Mouse (Mus musculus): ENCODE results near the gene Nfe2l2. TPM values are rescaled to one million over a fixed set of nuclear protein-coding genes. Genes with fewer than 3 reads are reported as not detected.
A peak's percentile ranks its signal among the peaks of the same experiment; 100 is the strongest.

Nfe2l2 gene
- polyA plus RNA-seq, 1 experiment: 74.1 TPM

GRCm38 (mm10) chr2:75660255-75660948 lies 44.0 kb downstream of the Nfe2l2 start:
- Histone ChIP-seq H3ac (ENCODE audit: control insufficient read depth, insufficient read length) (peak overlapping the region; percentile 100), H3K4me2 (ENCODE audit: low read depth) (peak overlapping the region; percentile 81), H3K4me3 (peak overlapping the region; percentile 91), H3K27me3 (ENCODE audit: control insufficient read depth, insufficient read depth, insufficient read length) (no peaks in the 10 kb centered on the region), H3K79me2 (ENCODE audit: control insufficient read depth, insufficient read depth) (peaks cover 54% of the 10 kb centered on the region), H3K36me3 (ENCODE audit: control insufficient read depth, insufficient read depth) (peaks cover 43% of the 10 kb centered on the region)
- TF ChIP-seq REST (IDR thresholded peaks at IDR 0.05; ENCODE audit: insufficient read depth, insufficient read length) (no peak), CEBPB (IDR thresholded peaks at IDR 0.05; ENCODE audit: insufficient read depth, poor library complexity, severe bottlenecking) (no peak), POLR2A (IDR thresholded peaks at IDR 0.05; ENCODE audit: insufficient read length, low read depth) (peak; percentile 13), MAX (IDR thresholded peaks at IDR 0.05; ENCODE audit: low read depth) (no peak), USF1 (IDR thresholded peaks at IDR 0.05; ENCODE audit: low read depth) (no peak), SRF (IDR thresholded peaks at IDR 0.05; ENCODE audit: control insufficient read depth, insufficient read length, low read depth) (no peak), TCF3 (IDR thresholded peaks at IDR 0.05; ENCODE audit: insufficient read length, low read depth) (no peak), E2F4 (IDR thresholded peaks at IDR 0.05; ENCODE audit: insufficient read depth) (no peak), MYOG (IDR thresholded peaks at IDR 0.05; ENCODE audit: control insufficient read depth in 1 of 3, insufficient read depth in 1 of 3, insufficient read length in 2 of 3, low read depth in 2 of 3) (no peak), MYOD1 (IDR thresholded peaks at IDR 0.05; ENCODE audit: control insufficient read depth in 1 of 3, insufficient read length in 2 of 3, low read depth in 2 of 3) (no peak), POLR2AphosphoS2 (IDR thresholded peaks at IDR 0.05; ENCODE audit: insufficient read length, low read depth) (peak; percentile 59), TCF12 (IDR thresholded peaks at IDR 0.05; ENCODE audit: insufficient read depth, poor library complexity, severe bottlenecking) (no peak)

GRCm38 (mm10) chr2:75659629-75659960 lies 44.8 kb downstream of the Nfe2l2 start:
- H3ac ChIP-seq (ENCODE audit: control insufficient read depth, insufficient read length): peak overlapping the region; percentile 100
- peaks cover 50% of the 10 kb centered on the region for H3K79me2 ChIP-seq (ENCODE audit: control insufficient read depth, insufficient read depth)
- no peak overlapping the region for H3K4me2 ChIP-seq (ENCODE audit: low read depth)
- H3K36me3 ChIP-seq (ENCODE audit: control insufficient read depth, insufficient read depth): peaks cover 36% of the 10 kb centered on the region
- peak overlapping the region; percentile 91 for H3K4me3 ChIP-seq
- TF ChIP-seq TCF3 (IDR thresholded peaks at IDR 0.05; ENCODE audit: insufficient read length, low read depth) (no peak), MYOG (IDR thresholded peaks at IDR 0.05; ENCODE audit: control insufficient read depth in 1 of 3, insufficient read depth in 1 of 3, insufficient read length in 2 of 3, low read depth in 2 of 3) (peak in 1 of 3 experiments; percentile 16), REST (IDR thresholded peaks at IDR 0.05; ENCODE audit: insufficient read depth, insufficient read length) (no peak), POLR2AphosphoS2 (IDR thresholded peaks at IDR 0.05; ENCODE audit: insufficient read length, low read depth) (peak; percentile 83), POLR2A (IDR thresholded peaks at IDR 0.05; ENCODE audit: insufficient read length, low read depth) (peak; percentile 42), TCF12 (IDR thresholded peaks at IDR 0.05; ENCODE audit: insufficient read depth, poor library complexity, severe bottlenecking) (no peak)
- H3K27me3 ChIP-seq (ENCODE audit: control insufficient read depth, insufficient read depth, insufficient read length): no peaks in the 10 kb centered on the region

- Histone ChIP-seq H3K4me2 (ENCODE audit: low read depth) (peak within 1 kb of the TSS; percentile 81), H3K27me3 (ENCODE audit: control insufficient read depth, insufficient read depth, insufficient read length) (no peaks in the 10 kb centered on the region), H3ac (ENCODE audit: control insufficient read depth, insufficient read length) (peak within 1 kb of the TSS; percentile 100), H3K36me3 (ENCODE audit: control insufficient read depth, insufficient read depth) (peaks cover 30% of the 10 kb centered on the region), H3K79me2 (ENCODE audit: control insufficient read depth, insufficient read depth) (peaks cover 44% of the 10 kb centered on the region), H3K4me3 (peak within 1 kb of the TSS; percentile 91)
- no peak for TF ChIP-seq CEBPB (IDR thresholded peaks at IDR 0.05; ENCODE audit: insufficient read depth, poor library complexity, severe bottlenecking)
- TF ChIP-seq TCF12 (IDR thresholded peaks at IDR 0.05; ENCODE audit: insufficient read depth, poor library complexity, severe bottlenecking): no peak
- peak; percentile 66 for TF ChIP-seq SRF (IDR thresholded peaks at IDR 0.05; ENCODE audit: control insufficient read depth, insufficient read length, low read depth)
- no peak for TF ChIP-seq MAX (IDR thresholded peaks at IDR 0.05; ENCODE audit: low read depth)
- no peak for TF ChIP-seq MYOD1 (IDR thresholded peaks at IDR 0.05; ENCODE audit: control insufficient read depth in 1 of 3, insufficient read length in 2 of 3, low read depth in 2 of 3)
- peak; percentile 28 for TF ChIP-seq POLR2A (IDR thresholded peaks at IDR 0.05; ENCODE audit: insufficient read length, low read depth)
- peak; percentile 86 for TF ChIP-seq USF1 (IDR thresholded peaks at IDR 0.05; ENCODE audit: low read depth)
- peak; percentile 34 for TF ChIP-seq POLR2AphosphoS2 (IDR thresholded peaks at IDR 0.05; ENCODE audit: insufficient read length, low read depth)
- TF ChIP-seq E2F4 (IDR thresholded peaks at IDR 0.05; ENCODE audit: insufficient read depth): peak; percentile 75
Observed at GRCm38 (mm10) chr2:75658727-75659628, 45.5 kb downstream of the Nfe2l2 start, which contains the start of gene Hnrnpa3. Hnrnpa3 (plus strand) TSS chr2:75659261.

GRCm38 (mm10) chr2:75657907-75658691 lies 46.3 kb downstream of the Nfe2l2 start:
- Histone ChIP-seq H3ac (ENCODE audit: control insufficient read depth, insufficient read length) (peak overlapping the region; percentile 100), H3K4me2 (ENCODE audit: low read depth) (peak overlapping the region; percentile 73), H3K4me3 (peak overlapping the region; percentile 91), H3K36me3 (ENCODE audit: control insufficient read depth, insufficient read depth) (peaks cover 21% of the 10 kb centered on the region), H3K27me3 (ENCODE audit: control insufficient read depth, insufficient read depth, insufficient read length) (no peaks in the 10 kb centered on the region), H3K79me2 (ENCODE audit: control insufficient read depth, insufficient read depth) (peaks cover 35% of the 10 kb centered on the region)
- TF ChIP-seq SRF (IDR thresholded peaks at IDR 0.05; ENCODE audit: control insufficient read depth, insufficient read length, low read depth) (no peak), E2F4 (IDR thresholded peaks at IDR 0.05; ENCODE audit: insufficient read depth) (no peak), REST (IDR thresholded peaks at IDR 0.05; ENCODE audit: insufficient read depth, insufficient read length) (no peak), USF1 (IDR thresholded peaks at IDR 0.05; ENCODE audit: low read depth) (no peak), MYOD1 (IDR thresholded peaks at IDR 0.05; ENCODE audit: control insufficient read depth in 1 of 3, insufficient read length in 2 of 3, low read depth in 2 of 3) (no peak), MAX (IDR thresholded peaks at IDR 0.05; ENCODE audit: low read depth) (no peak), CEBPB (IDR thresholded peaks at IDR 0.05; ENCODE audit: insufficient read depth, poor library complexity, severe bottlenecking) (no peak), POLR2A (IDR thresholded peaks at IDR 0.05; ENCODE audit: insufficient read length, low read depth) (no peak), POLR2AphosphoS2 (IDR thresholded peaks at IDR 0.05; ENCODE audit: insufficient read length, low read depth) (no peak), MYOG (IDR thresholded peaks at IDR 0.05; ENCODE audit: control insufficient read depth in 1 of 3, insufficient read depth in 1 of 3, insufficient read length in 2 of 3, low read depth in 2 of 3) (no peak), TCF3 (IDR thresholded peaks at IDR 0.05; ENCODE audit: insufficient read length, low read depth) (no peak), TCF12 (IDR thresholded peaks at IDR 0.05; ENCODE audit: insufficient read depth, poor library complexity, severe bottlenecking) (no peak)
